Mouse (Mus musculus) adrenal gland, postnatal 36 days (tissue): ENCODE data around the gene Brms1l. TPM values are rescaled to one million over a fixed set of nuclear protein-coding genes. Genes with fewer than 3 reads are reported as not detected.
"Not testable (repeated sequence)": the region's sequence is repeated elsewhere in the genome, so short reads cannot be mapped to it uniquely, and the experiment has no call there.

Source experiments
- DNase-seq, 2 experiments: peaks; one replicate each; pipeline ENCODE4 v3.0.0; 2021; ENCODE audit warnings: mixed read lengths in 1 of 2
- long read RNA-seq, 2 experiments: library from polyadenylated mRNA; stranded (forward); transcript quantifications; one replicate each; pipeline ENCODE4 v2.0.0; 2021; ENCODE audit warnings: borderline sequencing depth in 2 of 2
- total RNA-seq, 2 experiments: library from RNA; stranded (reverse); gene quantifications; 2 replicates each; pipeline ENCODE4 v1.2.3; 2021

Gene Brms1l
- 10 to 100 TPM; 38.8 to 43.4 TPM for total RNA-seq
- long read RNA-seq, experiment 1, transcript Brms1l-201 (10 exons, 2,609 nt): major isoform, 31 of 39 reads
- long read RNA-seq, experiment 1, partial matches to known transcripts: 2 of 39 reads
- long read RNA-seq, experiment 1, other reads (novel, unspliced or antisense): 4 of 39 reads
- long read RNA-seq, experiment 2, transcript Brms1l-201 (10 exons, 2,609 nt): major isoform, 7 of 9 reads
- long read RNA-seq, experiment 2, partial matches to known transcripts: 1 of 9 reads
- long read RNA-seq, experiment 2, other reads (novel, unspliced or antisense): 1 of 9 reads

GRCm38 (mm10) chr12:55836199-55836951 lies at the start of gene Brms1l:
Gene Brms1l (plus strand): TSS chr12:55836324.
- peak; percentile 97 for DNase-seq

GRCm38 (mm10) chr12:55794485-55794884 lies 41.6 kb upstream of the Brms1l start:
- DNase-seq: not testable (repeated sequence)

GRCm38 (mm10) chr12:55797103-55797502 lies 39.0 kb upstream of the Brms1l start:
- DNase-seq: no peak

GRCm38 (mm10) chr12:55798745-55799144 lies 37.4 kb upstream of the Brms1l start:
- DNase-seq: peak in 1 of 2 experiments; percentile 18

- DNase-seq: no peak
These were observed 36.0 kb upstream of the Brms1l start for GRCm38 (mm10) chr12:55800144-55800543.

GRCm38 (mm10) chr12:55801131-55801530 lies 35.0 kb upstream of the Brms1l start:
- no peak for DNase-seq

GRCm38 (mm10) chr12:55805035-55805434 lies 31.1 kb upstream of the Brms1l start:
- DNase-seq: peak in 1 of 2 experiments; percentile 8

GRCm38 (mm10) chr12:55816488-55816887 lies 19.6 kb upstream of the Brms1l start:
- DNase-seq: no peak

- DNase-seq: peak; percentile 53 to 60
These were observed 15.9 kb upstream of the Brms1l start for GRCm38 (mm10) chr12:55820119-55820660.

- DNase-seq: peak; percentile 88
These were observed 15.3 kb upstream of the Brms1l start, which contains the start of gene Ralgapa1 for GRCm38 (mm10) chr12:55820661-55821314. Gene Ralgapa1 (minus strand): TSS chr12:55821167.

- DNase-seq: no peak
These were observed 12.1 kb upstream of the Brms1l start for GRCm38 (mm10) chr12:55824027-55824426.

GRCm38 (mm10) chr12:55825537-55825936 lies 10.6 kb upstream of the Brms1l start:
- no peak for DNase-seq

- DNase-seq: peak; percentile 74 to 84
These were observed 5.0 kb upstream of the Brms1l start for GRCm38 (mm10) chr12:55831101-55831500.

- DNase-seq: no peak
These were observed 3.2 kb upstream of the Brms1l start for GRCm38 (mm10) chr12:55832961-55833360.

- peak in 1 of 2 experiments; percentile 22 for DNase-seq
These were observed 2.1 kb upstream of the Brms1l start for GRCm38 (mm10) chr12:55833906-55834625.

- DNase-seq: no peak
These were observed 1.2 kb upstream of the Brms1l start for GRCm38 (mm10) chr12:55834891-55835290.

GRCm38 (mm10) chr12:55835857-55836198 lies 296 bp upstream of the Brms1l start:
- DNase-seq: no peak

GRCm38 (mm10) chr12:55837495-55837894 lies 1.4 kb downstream of the Brms1l start:
- no peak for DNase-seq

- peak; percentile 23 to 30 for DNase-seq
These were observed 10.6 kb downstream of the Brms1l start for GRCm38 (mm10) chr12:55846741-55847140.

GRCm38 (mm10) chr12:55847851-55848250 lies 11.7 kb downstream of the Brms1l start:
- DNase-seq: no peak

GRCm38 (mm10) chr12:55850650-55851049 lies 14.5 kb downstream of the Brms1l start:
- no peak for DNase-seq
